Mouse (Mus musculus) heart, postnatal 10 days (tissue): Measurements from ENCODE around the gene 4930519G04Rik. TPM values are rescaled to one million over a fixed set of nuclear protein-coding genes. Genes with fewer than 3 reads are reported as not detected.
"Not testable (repeated sequence)": the region's sequence is repeated elsewhere in the genome, so short reads cannot be mapped to it uniquely, and the experiment has no call there.

Source experiments
- DNase-seq, 2 experiments: peaks; one replicate each; pipeline ENCODE4 v3.0.0; 2021
- intact Hi-C: fragments of 180-260 bp; cut with DNase I; formaldehyde crosslinking; loops from one replicate; pipeline ENCODE4 v1.15.1; 2025
- microRNA-seq, 2 experiments: library from miRNA; unstranded; fragments of <30 nt; microRNA quantifications; one replicate each; pipeline ENCODE4 v1.2.0; 2022
- total RNA-seq, 2 experiments: library from RNA; stranded (reverse); gene quantifications; 2 replicates each; pipeline ENCODE4 v1.2.3; 2021

Gene 4930519G04Rik
- total RNA-seq, 2 experiments from 2014 or later = not detected

DNA sequence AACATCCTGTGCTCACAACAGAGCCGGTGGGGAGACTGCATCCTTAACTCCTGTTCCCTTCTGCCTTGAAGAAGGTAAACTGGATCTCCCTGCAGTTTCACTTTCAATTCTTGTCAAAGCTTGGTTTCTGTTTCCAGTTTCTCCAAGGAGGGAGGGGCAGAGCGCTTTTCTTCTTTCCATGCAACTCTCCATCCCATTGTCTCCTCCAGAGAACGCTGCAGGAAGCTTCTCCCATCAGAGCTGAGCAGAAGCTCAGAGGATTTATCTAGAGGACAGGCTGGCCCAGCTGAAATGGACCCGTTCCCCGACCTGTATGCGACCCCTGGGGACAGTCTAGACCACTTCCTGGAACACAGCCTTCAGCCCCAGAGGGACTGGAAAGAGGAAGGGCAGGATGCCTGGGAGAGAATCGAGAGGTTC lies 43.9 kb downstream of the 4930519G04Rik start:
- DNase-seq = peak; percentile 48 to 54
- intact Hi-C loops = no loop called here

DNA sequence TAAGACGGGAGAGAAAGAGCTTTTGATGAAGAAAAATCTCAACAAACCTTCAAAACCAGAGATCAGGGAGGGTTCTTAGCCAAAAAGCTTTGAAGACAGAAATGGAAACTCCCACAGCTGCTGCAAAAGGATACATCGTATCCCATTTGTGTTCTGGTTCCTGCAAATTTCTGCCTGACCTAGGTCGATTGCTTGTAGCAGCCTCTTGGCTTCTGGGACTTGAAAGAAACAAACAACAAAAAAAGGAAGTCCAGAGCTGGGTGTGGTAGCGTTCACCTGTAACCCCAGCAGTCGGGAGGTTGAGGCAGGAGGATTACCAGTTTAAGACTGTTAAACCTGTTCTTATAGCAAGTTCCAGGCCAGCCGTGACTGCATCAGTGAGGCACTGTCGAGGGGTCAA lies 45.4 kb downstream of the 4930519G04Rik start:
- no peak for DNase-seq
- intact Hi-C loops = no loop called here

DNA sequence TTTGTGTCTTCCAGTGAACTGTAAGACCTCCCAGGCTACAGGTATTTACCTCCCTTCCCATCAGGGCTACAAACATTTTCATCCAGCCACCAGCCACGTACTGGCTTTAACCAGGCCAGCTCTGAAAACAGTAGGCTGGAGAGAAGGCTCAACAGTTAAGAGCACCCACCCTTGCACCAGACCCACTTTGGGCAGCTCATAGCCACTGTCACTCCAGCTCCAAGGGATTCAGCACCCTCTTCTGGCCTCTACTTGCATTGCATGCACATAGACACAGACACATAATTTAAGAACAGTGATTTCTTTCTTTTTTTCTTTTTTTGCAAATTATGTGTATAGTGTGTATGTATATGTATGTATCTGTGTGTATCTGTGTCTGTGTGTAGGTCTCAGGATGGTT lies 48.9 kb downstream of the 4930519G04Rik start:
- intact Hi-C loops = loop anchor here (1.0 to 5.0 kb wide), 2 partner anchors 78 to 200 kb away; no protein-coding TSS in a partner anchor
- peak in 1 of 2 experiments; percentile 60 for DNase-seq

DNA sequence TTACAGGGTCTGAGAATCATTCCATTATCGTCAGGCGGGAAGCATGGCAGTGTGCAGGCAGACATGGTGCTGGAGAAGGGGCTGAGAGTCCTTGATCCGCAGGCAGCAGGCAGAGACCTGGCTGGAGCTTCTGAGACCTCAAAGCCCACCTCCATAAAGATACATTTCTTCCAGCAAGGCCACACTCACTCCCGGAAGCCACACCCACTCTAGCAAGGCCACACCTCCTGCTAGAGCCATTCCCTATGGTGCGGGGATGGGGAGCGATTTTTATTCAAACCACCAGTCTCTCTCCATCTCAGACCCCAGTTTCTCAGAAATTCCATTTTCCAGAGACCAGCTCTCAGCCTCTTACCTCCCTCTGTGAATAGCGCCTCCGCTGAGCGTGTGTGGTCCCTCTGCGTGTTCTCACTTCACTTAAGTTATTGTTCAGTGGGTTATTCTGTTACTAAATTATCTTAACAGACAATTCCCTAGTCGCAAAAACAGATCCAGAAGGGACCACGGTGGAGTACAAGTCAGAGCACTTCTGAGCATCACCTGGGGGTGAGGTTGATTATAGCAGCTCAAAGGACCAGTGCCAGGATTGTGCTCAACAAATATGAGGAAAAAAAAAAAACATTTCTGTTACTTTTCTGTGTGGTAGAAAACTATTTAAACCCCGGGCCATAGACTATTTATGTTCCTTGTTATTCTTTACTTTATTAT lies 55.3 kb downstream of the 4930519G04Rik start:
- intact Hi-C loops = no loop called here
- no peak for DNase-seq

DNA sequence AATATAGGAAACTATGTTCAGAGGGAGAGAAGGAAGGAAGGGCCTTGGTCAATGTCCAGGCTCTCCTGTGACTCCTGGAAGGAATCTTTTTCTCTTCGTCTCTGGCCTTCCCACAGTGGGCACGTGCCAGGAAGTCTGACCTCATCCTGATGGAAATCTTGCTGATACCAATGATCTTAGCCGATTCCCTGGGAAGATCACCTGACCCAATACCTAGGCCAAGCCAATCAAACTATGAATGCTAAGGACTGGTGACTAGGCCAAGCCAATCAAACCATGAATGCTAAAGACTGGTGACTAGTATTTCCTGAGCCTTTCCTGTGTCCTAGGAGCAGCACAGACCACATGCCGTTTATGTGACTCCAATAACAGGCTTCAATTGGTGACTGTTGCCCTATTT lies 60.2 kb downstream of the 4930519G04Rik start:
- intact Hi-C loops = no loop called here
- DNase-seq = no peak

DNA sequence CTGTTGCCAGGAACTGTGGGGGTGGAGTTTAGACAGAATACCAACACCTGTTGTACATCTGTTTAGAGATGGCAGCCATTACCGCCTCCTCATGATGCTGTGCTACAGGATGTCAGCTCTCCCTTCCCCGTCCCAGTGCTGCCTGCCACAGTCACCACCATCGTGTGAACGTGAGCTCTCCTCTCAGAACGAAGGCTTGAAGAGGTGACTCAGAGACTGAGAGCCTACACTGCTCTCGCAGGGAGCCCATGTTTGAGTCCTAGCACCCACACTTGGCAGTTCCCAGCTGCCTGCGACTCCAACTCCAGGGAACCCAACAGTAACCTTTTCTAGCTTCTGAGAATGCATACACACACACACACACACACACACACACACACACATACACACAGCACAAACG lies 61.4 kb downstream of the 4930519G04Rik start:
- DNase-seq = no peak
- intact Hi-C loops = no loop called here

DNA sequence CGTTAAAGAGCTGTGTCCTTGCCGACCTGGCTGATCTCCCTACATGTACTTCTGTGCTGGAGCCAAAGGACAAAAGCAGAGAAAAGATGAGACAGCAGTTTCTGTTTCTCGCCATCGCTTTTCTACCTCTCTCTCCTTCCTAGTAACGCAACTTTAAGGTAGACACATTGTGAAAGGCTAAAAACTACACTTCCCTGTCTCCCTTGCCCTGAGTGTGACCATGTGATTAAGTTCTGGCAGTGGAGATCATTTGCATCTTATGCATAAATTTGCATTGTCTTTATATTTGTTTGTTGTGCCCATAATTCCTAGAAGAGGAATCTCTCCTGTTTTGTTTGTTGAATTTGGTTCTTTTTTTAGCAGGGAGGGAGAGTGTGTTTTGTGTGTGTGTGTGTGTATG lies 62.4 kb downstream of the 4930519G04Rik start:
- intact Hi-C loops = no loop called here
- DNase-seq = no peak

DNA sequence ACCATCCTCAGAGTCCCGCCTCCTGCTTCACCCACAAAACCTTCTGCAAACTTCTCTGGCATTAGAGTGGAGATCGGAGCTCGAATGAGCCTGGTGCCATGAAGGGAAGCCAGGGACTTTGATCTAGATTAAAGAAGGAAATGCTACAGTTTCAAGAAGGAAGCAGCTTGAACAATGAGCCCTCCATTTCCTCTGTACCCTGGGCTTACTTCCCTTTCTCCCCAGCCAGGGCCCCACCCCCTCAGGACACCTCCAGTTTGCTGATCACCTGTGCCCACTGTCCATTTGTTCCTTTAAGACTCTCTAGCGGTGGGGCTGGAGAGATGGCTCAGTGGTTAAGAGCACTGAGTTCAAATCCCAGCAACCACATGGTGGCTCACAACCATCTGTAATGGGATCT lies 63.3 kb downstream of the 4930519G04Rik start:
- no peak for DNase-seq
- intact Hi-C loops = no loop called here

DNA sequence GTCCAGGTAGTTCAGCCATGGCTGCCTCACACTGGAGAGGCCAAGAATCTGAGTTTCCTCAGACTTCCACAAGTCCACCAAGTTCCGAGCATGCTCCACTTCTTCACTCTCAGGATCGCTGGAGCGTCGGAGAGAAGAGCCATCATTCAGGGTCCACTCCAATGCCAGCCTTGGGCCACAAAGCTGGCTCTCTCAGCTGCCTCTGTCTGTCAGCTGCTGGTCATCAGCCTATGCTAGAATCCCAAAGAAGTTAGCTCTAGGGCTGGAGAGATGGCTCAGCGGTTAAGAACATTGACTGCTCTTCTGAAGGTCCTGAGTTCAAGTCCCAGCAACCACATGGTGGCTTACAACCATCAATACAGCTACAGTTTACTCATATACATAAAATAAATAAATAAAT lies 63.9 kb downstream of the 4930519G04Rik start:
- DNase-seq, intact Hi-C loops: not testable (repeated sequence)

DNA sequence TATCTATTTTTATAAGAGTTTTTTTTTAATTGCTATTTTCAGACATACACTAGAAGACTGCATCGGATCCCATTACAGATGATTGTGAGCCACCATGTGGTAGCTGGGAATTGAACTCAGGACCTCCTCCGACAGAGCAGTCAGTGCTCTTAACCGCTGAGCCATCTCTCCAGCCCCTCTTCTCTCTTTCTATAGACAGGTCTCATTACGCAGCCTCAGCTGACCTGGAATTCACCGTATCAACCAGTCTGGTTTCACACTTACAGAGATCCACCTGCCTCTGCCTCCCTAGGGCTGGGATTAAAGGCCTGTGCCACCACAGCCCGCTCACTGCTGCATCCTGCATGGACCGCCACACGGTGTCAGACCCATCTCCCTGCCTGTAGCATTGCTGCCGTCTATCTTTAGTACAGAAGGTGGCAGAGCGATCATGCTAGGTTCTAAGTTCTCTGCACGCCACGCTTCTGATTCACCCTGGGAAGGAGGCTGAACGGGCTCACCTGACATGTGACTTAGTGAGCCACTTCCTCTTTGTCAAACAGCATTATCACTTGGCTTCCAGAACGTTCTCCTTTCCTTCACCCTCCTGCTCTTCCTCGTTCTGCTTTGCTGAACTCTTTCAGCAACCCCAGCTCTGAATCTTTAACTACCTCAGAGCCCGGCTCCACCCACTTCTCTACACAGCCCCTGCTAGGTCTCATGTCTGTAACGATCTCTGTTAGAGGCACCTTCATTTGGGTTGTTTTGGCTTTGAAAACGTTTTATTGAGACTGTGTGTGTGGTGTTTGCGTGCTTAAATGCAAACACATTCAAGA lies 68.3 kb downstream of the 4930519G04Rik start:
- peak in 1 of 2 experiments; percentile 27 for DNase-seq
- intact Hi-C loops = no loop called here

DNA sequence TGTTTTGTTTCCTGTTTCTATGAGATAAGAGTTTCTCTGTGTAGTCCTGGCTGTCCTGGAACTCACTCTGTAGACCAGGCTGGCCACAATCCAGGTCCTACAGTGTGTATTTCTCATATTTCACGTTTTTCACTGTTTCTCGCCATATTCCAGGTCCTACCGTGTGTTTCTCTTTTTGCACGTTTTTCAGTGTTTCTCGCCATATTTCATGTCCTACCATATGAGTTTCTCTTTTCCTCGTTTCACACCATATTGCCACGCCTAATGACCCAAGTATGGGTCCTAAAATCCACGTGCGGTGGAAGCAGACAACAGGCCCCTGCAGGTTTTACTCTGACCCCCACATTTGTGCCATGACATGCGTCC lies 68.9 kb downstream of the 4930519G04Rik start:
- intact Hi-C loops = no loop called here
- no peak for DNase-seq

DNA sequence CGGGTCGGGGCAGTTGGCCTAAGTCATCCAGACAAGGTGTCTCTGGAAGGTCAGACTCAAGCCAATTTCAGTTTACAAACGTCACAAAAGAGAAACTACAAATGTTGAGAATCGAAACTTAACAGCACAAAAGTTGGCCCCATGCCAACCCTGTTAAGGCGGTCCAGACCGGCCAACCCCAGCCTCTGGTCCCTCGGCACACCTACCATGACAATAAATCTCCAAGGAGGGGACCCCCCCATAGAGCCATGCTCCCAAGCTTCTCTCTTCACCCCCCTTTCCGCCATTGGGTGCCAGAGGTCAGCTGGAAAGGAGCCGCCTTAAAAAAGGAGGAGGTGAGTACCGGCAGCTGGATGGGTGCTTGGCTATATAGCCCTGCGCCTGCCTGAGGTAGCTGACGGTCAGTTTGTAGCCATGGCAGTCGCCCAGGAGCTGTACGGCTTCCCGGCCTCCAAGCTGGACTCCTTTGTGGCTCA lies 69.6 kb downstream of the 4930519G04Rik start, which contains the start of gene Oasl1:
Gene Oasl1, plus strand, starts transcription at position 243 of the 476 bp plus-strand sequence.
- DNase-seq = peak; percentile 56 to 69
- intact Hi-C loops = no loop called here

DNA sequence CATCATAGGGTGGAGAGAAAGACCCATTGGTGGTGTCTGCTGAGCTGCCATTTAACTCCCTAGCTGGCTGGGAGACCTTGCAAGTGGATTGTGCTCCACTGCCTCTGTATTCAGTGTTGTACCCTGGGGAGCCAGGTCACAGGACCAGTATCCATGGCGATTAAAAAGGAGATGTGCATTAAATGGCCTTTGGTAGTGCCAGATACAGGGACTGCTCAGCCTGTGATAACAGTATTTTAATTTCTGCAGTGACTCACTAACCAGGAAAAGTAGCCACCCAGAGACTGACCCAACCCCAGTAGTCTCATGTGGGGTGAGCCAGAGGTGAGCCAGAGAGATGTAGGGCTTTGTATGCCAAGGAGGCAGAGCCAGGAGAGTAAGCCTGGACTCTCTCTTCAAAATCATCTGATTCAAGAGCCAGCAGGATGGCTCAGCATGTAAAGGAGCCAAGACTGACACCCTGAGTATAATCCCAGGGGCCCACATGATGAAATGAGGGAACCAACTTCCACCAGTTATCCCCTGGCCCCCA lies 72.8 kb downstream of the 4930519G04Rik start:
- DNase-seq = no peak
- intact Hi-C loops = no loop called here

DNA sequence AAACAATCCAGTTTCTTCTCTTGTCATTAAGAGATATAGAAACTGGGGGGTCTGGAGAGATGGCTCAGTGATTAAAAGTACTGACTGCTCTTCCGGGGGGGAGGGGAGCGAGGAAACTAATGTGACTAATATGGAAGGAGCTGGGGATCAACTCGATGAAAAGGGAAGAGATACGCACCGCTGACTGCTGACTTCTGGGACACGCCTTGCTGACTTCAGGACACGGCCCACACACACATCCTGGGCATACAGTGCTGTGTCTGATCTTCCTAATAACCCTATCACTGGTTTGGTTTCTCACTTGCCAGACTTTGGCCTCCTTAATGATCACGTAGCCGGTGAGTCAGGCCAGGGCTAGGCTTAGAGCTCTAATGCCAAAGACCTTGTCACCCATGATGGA lies 73.3 kb downstream of the 4930519G04Rik start:
- no peak for DNase-seq
- intact Hi-C loops = no loop called here

DNA sequence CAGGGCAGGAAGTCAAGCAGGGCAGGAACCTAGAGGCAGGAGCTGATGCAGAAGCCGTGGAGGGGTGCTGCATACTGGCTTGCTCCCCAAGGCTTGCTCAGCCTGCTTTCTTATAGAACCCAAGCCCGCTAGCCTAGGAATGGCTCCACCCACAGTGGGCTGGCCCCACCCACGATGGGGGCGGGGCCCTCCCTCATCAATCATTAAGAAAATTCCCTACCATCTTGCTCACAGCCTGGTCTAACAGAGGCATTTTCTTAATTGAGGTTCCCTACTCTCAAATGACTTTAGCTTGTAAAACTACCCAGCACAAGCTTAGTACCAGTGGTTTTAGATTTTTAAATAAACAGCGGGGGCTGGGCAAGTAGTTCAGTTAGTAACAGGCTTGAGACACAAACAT lies 78.2 kb downstream of the 4930519G04Rik start:
- intact Hi-C loops = no loop called here
- DNase-seq = no peak

DNA sequence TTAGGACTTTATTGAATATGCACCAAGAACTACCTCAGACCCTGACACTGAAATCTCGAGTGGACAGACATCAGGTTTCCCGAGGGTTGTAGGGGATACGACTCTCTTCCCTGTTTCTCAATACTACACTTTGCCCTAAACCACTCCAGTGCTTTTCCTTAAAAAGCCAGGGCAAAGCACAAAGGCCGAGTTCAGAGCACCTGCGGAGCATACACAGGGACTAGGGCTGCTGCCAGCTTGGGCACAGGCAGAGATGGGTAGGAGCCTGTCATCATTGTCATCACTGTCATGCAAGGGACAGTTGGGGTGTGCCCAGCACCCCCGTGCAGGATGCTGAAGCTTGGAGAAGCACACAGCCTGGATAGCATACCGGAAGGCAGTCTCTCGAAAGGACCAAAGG lies 79.7 kb downstream of the 4930519G04Rik start:
- intact Hi-C loops = no loop called here
- DNase-seq = no peak

Small RNAs within 50 kb of the gene (microRNA-seq; reads per million reads assigned to microRNA genes)
- gene Mir6240 = 10.1 to 10.7 reads per million in 2 experiments

Other genes starting within 250 kb of the 4930519G04Rik start
- 1 to 10 TPM; 2.9 to 6.0 TPM for gene Trpv4, start 195.2 kb upstream of the 4930519G04Rik start, total RNA-seq
- gene Gltp, start 162.7 kb upstream of the 4930519G04Rik start, total RNA-seq = 10 to 100 TPM; 20.6 to 21.5 TPM
- 1 to 10 TPM; 5.1 to 5.7 TPM for gene Tchp, start 145.9 kb upstream of the 4930519G04Rik start, total RNA-seq
- 10 to 100 TPM; 54.4 to 55.6 TPM for gene Ankrd13a, start 79.0 kb upstream of the 4930519G04Rik start, total RNA-seq
- gene Git2, start 78.1 kb upstream of the 4930519G04Rik start, total RNA-seq = 10 to 100 TPM; 48.0 to 52.2 TPM
- 10 to 100 TPM; 15.5 to 17.8 TPM for gene 1500011B03Rik, start 30.2 kb upstream of the 4930519G04Rik start, total RNA-seq
- gene Gm9936, start 5.0 kb downstream of the 4930519G04Rik start, total RNA-seq = not detected
- 1 to 10 TPM; 2.2 to 3.7 TPM for gene Oasl2, start 43.3 kb downstream of the 4930519G04Rik start, total RNA-seq
- under 1 TPM; 0.40 to 0.50 TPM for gene Oasl1, start 69.6 kb downstream of the 4930519G04Rik start, total RNA-seq
- 10 to 100 TPM; 27.1 to 30.3 TPM for gene 2210016L21Rik, start 88.5 kb downstream of the 4930519G04Rik start, total RNA-seq
- not detected for gene Hnf1a, start 117.4 kb downstream of the 4930519G04Rik start, total RNA-seq
- gene Sppl3, start 157.5 kb downstream of the 4930519G04Rik start, total RNA-seq = 10 to 100 TPM; 51.9 to 56.5 TPM
- not detected for gene Gm10401, start 244.6 kb downstream of the 4930519G04Rik start, total RNA-seq